Mouse (Mus musculus) heart, postnatal 14 days (tissue): Measurements from ENCODE around the gene Mrps26. TPM values are rescaled to one million over a fixed set of nuclear protein-coding genes. Genes with fewer than 3 reads are reported as not detected.
"Not testable (repeated sequence)": the region's sequence is repeated elsewhere in the genome, so short reads cannot be mapped to it uniquely, and the experiment has no call there.

Source experiments
- DNase-seq, 2 experiments: peaks; one replicate each; pipeline ENCODE4 v3.0.0; 2021 to 2022
- intact Hi-C: fragments of 180-260 bp; cut with DNase I; formaldehyde crosslinking; loops from one replicate; pipeline ENCODE4 v1.15.1; 2025
- long read RNA-seq, 2 experiments: library from polyadenylated mRNA; stranded (forward); transcript quantifications; one replicate each; pipeline ENCODE4 v2.0.0; 2021
- total RNA-seq, 2 experiments: library from RNA; stranded (reverse); gene quantifications; 2 replicates each; pipeline ENCODE4 v1.2.3; 2021

The Mrps26 gene
- 10 to 100 TPM; 64.9 to 76.1 TPM for total RNA-seq
- long read RNA-seq, experiment 1, full-length matches to known transcripts: 102 of 103 reads
- long read RNA-seq, experiment 1, partial matches to known transcripts: 1 of 103 reads
- long read RNA-seq, experiment 1, other reads (novel, unspliced or antisense): 0 of 103 reads
- long read RNA-seq, experiment 2, full-length matches to known transcripts: 73 of 76 reads
- long read RNA-seq, experiment 2, partial matches to known transcripts: 3 of 76 reads
- long read RNA-seq, experiment 2, other reads (novel, unspliced or antisense): 0 of 76 reads

- intact Hi-C loops: loop anchor here (2.0 kb wide), 1 partner anchor 33 kb away; no protein-coding TSS in a partner anchor
- peak; percentile 93 to 94 for DNase-seq
These were observed at the start of gene Mrps26 for GRCm38 (mm10) chr2:130563212-130564055. TSS of gene Mrps26 (plus strand) at chr2:130563742.

- DNase-seq: no peak
- intact Hi-C loops: no loop called here
These were observed 49.6 kb upstream of the Mrps26 start for GRCm38 (mm10) chr2:130513907-130514306.

- DNase-seq: no peak
- intact Hi-C loops: no loop called here
These were observed 47.8 kb upstream of the Mrps26 start for GRCm38 (mm10) chr2:130515791-130516190.

- DNase-seq: no peak
- intact Hi-C loops: loop anchor here (5.0 kb wide), 1 partner anchor 90 kb away; no protein-coding TSS in a partner anchor
These were observed 41.6 kb upstream of the Mrps26 start for GRCm38 (mm10) chr2:130521927-130522326.

- intact Hi-C loops, DNase-seq: not testable (repeated sequence)
These were observed 38.1 kb upstream of the Mrps26 start for GRCm38 (mm10) chr2:130525480-130525879.

- DNase-seq: no peak
- intact Hi-C loops: no loop called here
These were observed 35.1 kb upstream of the Mrps26 start for GRCm38 (mm10) chr2:130528457-130528856.

- intact Hi-C loops: no loop called here
- no peak for DNase-seq
These were observed 34.3 kb upstream of the Mrps26 start for GRCm38 (mm10) chr2:130529290-130529689.

- no peak for DNase-seq
- intact Hi-C loops: no loop called here
These were observed 33.6 kb upstream of the Mrps26 start for GRCm38 (mm10) chr2:130529925-130530324.

- no peak for DNase-seq
- intact Hi-C loops: no loop called here
These were observed 31.3 kb upstream of the Mrps26 start for GRCm38 (mm10) chr2:130532201-130532600.

- DNase-seq: no peak
- intact Hi-C loops: no loop called here
These were observed 28.5 kb upstream of the Mrps26 start for GRCm38 (mm10) chr2:130535017-130535416.

GRCm38 (mm10) chr2:130536890-130537289, 26.7 kb upstream of the Mrps26 start:
- DNase-seq: no peak
- intact Hi-C loops: no loop called here

- intact Hi-C loops: no loop called here
- DNase-seq: no peak
These were observed 24.5 kb upstream of the Mrps26 start for GRCm38 (mm10) chr2:130538876-130539546.

GRCm38 (mm10) chr2:130540266-130540665, 23.3 kb upstream of the Mrps26 start:
- DNase-seq: no peak
- intact Hi-C loops: no loop called here

- no peak for DNase-seq
- intact Hi-C loops: no loop called here
These were observed 16.6 kb upstream of the Mrps26 start for GRCm38 (mm10) chr2:130546957-130547356.

GRCm38 (mm10) chr2:130554841-130555240, 8.7 kb upstream of the Mrps26 start:
- intact Hi-C loops: no loop called here
- no peak for DNase-seq

- no peak for DNase-seq
- intact Hi-C loops: no loop called here
These were observed 7.2 kb upstream of the Mrps26 start for GRCm38 (mm10) chr2:130556292-130556691.

- intact Hi-C loops: no loop called here
- no peak for DNase-seq
These were observed 6.1 kb upstream of the Mrps26 start for GRCm38 (mm10) chr2:130557462-130557861.

GRCm38 (mm10) chr2:130558015-130558414, 5.5 kb upstream of the Mrps26 start:
- DNase-seq: no peak
- intact Hi-C loops: no loop called here

GRCm38 (mm10) chr2:130564063-130564462, 521 bp downstream of the Mrps26 start:
- no peak for DNase-seq
- intact Hi-C loops: loop anchor here (2.0 kb wide), 1 partner anchor 33 kb away; no protein-coding TSS in a partner anchor

- intact Hi-C loops: loop anchor here (2.0 kb wide), 1 partner anchor 32 kb away; no protein-coding TSS in a partner anchor
- DNase-seq: no peak
These were observed 1.4 kb downstream of the Mrps26 start for GRCm38 (mm10) chr2:130564983-130565382.

- intact Hi-C loops: no loop called here
- DNase-seq: no peak
These were observed 5.4 kb downstream of the Mrps26 start for GRCm38 (mm10) chr2:130568921-130569320.
